Mouse (Mus musculus) kidney, embryonic 16.5 days (tissue): ENCODE measurements around the gene Ric8a. TPM values are rescaled to one million over a fixed set of nuclear protein-coding genes. Genes with fewer than 3 reads are reported as not detected.

Experiments used
- ATAC-seq: fragments of 200-750 bp; cut with Nextera tagmentation; 2 replicates; pipeline ENCODE4 v1.8.0; 2017; ENCODE audit warnings: moderate TSS enrichment; ENCODE audit not compliant: low FRiP score, low TSS enrichment
- H3K27ac ChIP-seq: fragments of 300-500 bp; sonication (generic); 2 replicates; pipeline ENCODE4 v1.5.1; 2014; ENCODE audit warnings: low read length
- H3K27me3 ChIP-seq: fragments of 300-500 bp; sonication (generic); 2 replicates; pipeline ENCODE4 v1.6.1; 2014; ENCODE audit warnings: low read length, control low read depth, mixed read lengths; ENCODE audit not compliant: insufficient read depth
- H3K36me3 ChIP-seq: fragments of 300-500 bp; sonication (generic); 2 replicates; pipeline ENCODE4 v1.6.1; 2014; ENCODE audit warnings: low read length, control low read depth, mixed read lengths; ENCODE audit not compliant: insufficient read depth
- H3K4me1 ChIP-seq: fragments of 300-500 bp; sonication (generic); 2 replicates; pipeline ENCODE4 v1.6.1; 2014; ENCODE audit warnings: low read length, control low read depth, mixed read lengths; ENCODE audit not compliant: insufficient read depth
- H3K4me2 ChIP-seq: fragments of 300-500 bp; sonication (generic); replicated peaks from 2 replicates; pipeline ENCODE4 v1.6.1; 2014; ENCODE audit warnings: low read depth, low read length
- H3K4me3 ChIP-seq: fragments of 300-500 bp; sonication (generic); 2 replicates; pipeline ENCODE4 v1.5.1; 2014; ENCODE audit warnings: mild to moderate bottlenecking, low read length
- H3K9ac ChIP-seq: fragments of 300-500 bp; sonication (generic); replicated peaks from 2 replicates; pipeline ENCODE4 v1.6.1; 2014; ENCODE audit warnings: low read length
- H3K9me3 ChIP-seq: fragments of 300-500 bp; sonication (generic); 2 replicates; pipeline ENCODE4 v1.6.1; 2016; ENCODE audit warnings: low read length, control low read depth
- WGBS: fragments of 180-500 bp; shearing (Covaris S2); extraction: QIAGEN DNeasy Blood & Tissue Kit; methylation state at CpG from one replicate; pipeline ENCODE4 v1.1.7; 2014; 5-methylcytosine and 5-hydroxymethylcytosine counted together
- polyA plus RNA-seq: library from polyadenylated mRNA; unstranded; fragments of >200 nt; fragmentation: Nextera tagmentation; extraction: Ambion mirVana; gene quantifications from 2 replicates; pipeline ENCODE4 v1.2.1, GENCODE M21; 2015

The Ric8a gene
- polyA plus RNA-seq, 1 experiment from 2014 or later: 73.6 TPM

DNA sequence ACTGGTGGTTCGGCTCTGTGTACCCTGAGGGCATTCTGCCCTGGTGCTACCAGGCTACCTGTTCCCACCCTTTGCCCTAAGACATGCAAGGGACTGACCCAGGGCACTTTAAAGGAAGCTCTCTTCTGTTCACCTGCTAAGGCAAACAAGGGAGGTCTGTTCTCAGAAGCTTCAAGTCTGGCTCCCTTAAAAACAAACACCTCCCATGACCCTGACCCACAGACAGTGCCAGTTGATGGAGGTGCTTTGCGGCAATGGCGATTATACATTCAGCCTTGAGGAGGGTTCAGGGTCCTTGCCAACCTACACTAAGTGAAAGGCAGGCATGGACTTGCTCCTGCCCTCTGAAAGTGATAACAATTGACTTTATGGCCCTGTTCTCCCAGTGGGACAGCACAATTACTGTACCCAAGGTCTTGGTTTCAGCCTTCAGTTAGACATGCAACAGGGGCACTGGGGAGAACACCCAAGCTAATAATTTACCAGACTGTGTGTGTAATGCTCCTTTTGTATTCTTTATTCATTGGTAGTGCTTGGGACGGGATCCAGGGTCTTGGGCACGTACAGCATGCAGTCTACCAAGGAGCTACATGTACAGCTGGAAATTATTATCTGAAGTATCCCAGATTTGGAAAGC is 56.2 kb downstream of the Ric8a start:
- H3K27ac ChIP-seq: peak overlapping the region; percentile 73

More for the DNA sequence above, 56.2 kb downstream of the Ric8a start:
- ATAC-seq: peak; percentile 60
- Histone ChIP-seq H3K4me3 (no peak overlapping the region), H3K9ac (no peak overlapping the region), H3K4me1 (0 out of 2 replicates have a peak, but pooled peaks cover 3% of the 10 kb centered on the region), H3K4me2 (no peak overlapping the region), H3K9me3 (no peaks in the 10 kb centered on the region), H3K27me3 (no peaks in the 10 kb centered on the region), H3K36me3 (no peaks in the 10 kb centered on the region)
- WGBS: 54% methylated on average over 5 of the region's 5 CpGs

Other genes with a start within 250 kb of the Ric8a start
- not detected in 2 replicates for gene Olfr61, start 228.0 kb upstream of the Ric8a start, polyA plus RNA-seq
- gene Olfr53, start 210.5 kb upstream of the Ric8a start, polyA plus RNA-seq: not detected in 2 replicates
- gene Olfr539, start 197.0 kb upstream of the Ric8a start, polyA plus RNA-seq: not detected in 2 replicates
- not detected in 2 replicates for gene Olfr45, start 175.0 kb upstream of the Ric8a start, polyA plus RNA-seq
- not detected in 2 replicates for gene Olfr541, start 159.7 kb upstream of the Ric8a start, polyA plus RNA-seq
- 1.4 and 1.8 TPM in 2 replicates for gene Cyp2e1, start 93.2 kb upstream of the Ric8a start, polyA plus RNA-seq
- gene Syce1, start 69.1 kb upstream of the Ric8a start, polyA plus RNA-seq: 0.25 and 0.37 TPM in 2 replicates
- gene Zfp941, start 34.8 kb upstream of the Ric8a start, polyA plus RNA-seq: 1.4 and 1.6 TPM in 2 replicates
- gene Urah, start 21.9 kb upstream of the Ric8a start, polyA plus RNA-seq: 0.49 and 0.92 TPM in 2 replicates
- gene Scgb1c1, start 11.4 kb upstream of the Ric8a start, polyA plus RNA-seq: not detected in 2 replicates
- 0.12 TPM in 1 of 2 replicates, not detected in the other for gene Odf3, start 9.2 kb upstream of the Ric8a start, polyA plus RNA-seq
- gene Gm45785, start 626 bp upstream of the Ric8a start, polyA plus RNA-seq: not detected in 2 replicates
- 41.7 and 42.1 TPM in 2 replicates for gene Bet1l, start 620 bp downstream of the Ric8a start, polyA plus RNA-seq
- 242 and 246 TPM in 2 replicates for gene Psmd13, start 25.0 kb downstream of the Ric8a start, polyA plus RNA-seq
- gene Sirt3, start 25.4 kb downstream of the Ric8a start, polyA plus RNA-seq: 41.5 and 42.6 TPM in 2 replicates
- gene Cox8b, start 43.5 kb downstream of the Ric8a start, polyA plus RNA-seq: 1.4 and 2.6 TPM in 2 replicates
- gene Nlrp6, start 63.9 kb downstream of the Ric8a start, polyA plus RNA-seq: 1.9 and 2.2 TPM in 2 replicates
- 25.3 and 26.6 TPM in 2 replicates for gene Pgghg, start 84.4 kb downstream of the Ric8a start, polyA plus RNA-seq
- gene Ifitm5, start 93.3 kb downstream of the Ric8a start, polyA plus RNA-seq: 4.2 and 5.8 TPM in 2 replicates
- 0.76 TPM in 1 of 2 replicates, not detected in the other for gene Gm45717, start 99.0 kb downstream of the Ric8a start, polyA plus RNA-seq
- 991 and 995 TPM in 2 replicates for gene Ifitm2, start 99.0 kb downstream of the Ric8a start, polyA plus RNA-seq
- gene Ifitm1, start 110.3 kb downstream of the Ric8a start, polyA plus RNA-seq: 64.6 and 72.4 TPM in 2 replicates
- 210 and 234 TPM in 2 replicates for gene Ifitm3, start 153.8 kb downstream of the Ric8a start, polyA plus RNA-seq
- 0.94 and 1.5 TPM in 2 replicates for gene Ifitm6, start 161.0 kb downstream of the Ric8a start, polyA plus RNA-seq
- not detected in 2 replicates for gene Gm17387, start 172.2 kb downstream of the Ric8a start, polyA plus RNA-seq
- 13.2 and 13.9 TPM in 2 replicates for gene B4galnt4, start 204.1 kb downstream of the Ric8a start, polyA plus RNA-seq
- gene Pkp3, start 221.3 kb downstream of the Ric8a start, polyA plus RNA-seq: 9.2 and 10.5 TPM in 2 replicates
- gene Sigirr, start 243.6 kb downstream of the Ric8a start, polyA plus RNA-seq: 37.7 and 45.2 TPM in 2 replicates